In genomic region chr13:60298575-60298974, GRCm38 (mm10) we compare ENCODE assay signal across 10 mouse cellular contexts.
DNase-seq lines count a peak whose midpoint lies in the region; ATAC-seq and TF ChIP-seq lines count a peak whose summit lies in the region.
"Had no signal": no experiment of that assay in that cellular context is flagged by ENCODE, and none has a peak within 500 bp of the region (broad histone marks: within the 10 kb centered on the region; RNA-seq: fewer than 3 reads in every experiment).

No protein-coding gene starts in this region.

- no peaks in the 10 kb centered on the region for H3K36me3 ChIP-seq in liver, postnatal 0 days (replicated peaks; ENCODE audit: insufficient read depth, low read length)

- H3K9me3 ChIP-seq in liver, postnatal 0 days (ENCODE audit: low read length) = no peaks in the 10 kb centered on the region

- H3K4me3 ChIP-seq in liver, postnatal 0 days (ENCODE audit: low read depth, low read length) = no peak overlapping the region
- H3K4me3 ChIP-seq: layer of hippocampus, adult 2 months had no signal

- no peak for TF ChIP-seq EP300 in liver, postnatal 0 days (IDR thresholded peaks at IDR 0.05; ENCODE audit: low read depth)

- H3K27ac ChIP-seq in liver, postnatal 0 days (ENCODE audit: low read depth) = no peak overlapping the region
- H3K27ac ChIP-seq: layer of hippocampus, adult 2 months had no signal

- peak; percentile 33 for DNase-seq in urinary bladder, postnatal 14 days (ENCODE audit: low spot score)
- no peak for DNase-seq in urinary bladder, adult 18-20 months (ENCODE audit: low spot score in 2 of 2)
- DNase-seq in gastrocnemius, postnatal 10 days = peak; percentile 24
- DNase-seq in kidney, postnatal 36 days = peak; percentile 8 to 9
- DNase-seq in natural killer cell, adult 2 months (ENCODE audit: low spot score in 2 of 2) = no peak
- no peak for DNase-seq in thymus, postnatal 0 days (ENCODE audit: low spot score)
- DNase-seq in liver, postnatal 0 days = no peak
- DNase-seq: cerebellum, postnatal 14 days; forebrain, postnatal 0 days had no signal

- no peak overlapping the region for H3K9ac ChIP-seq in liver, postnatal 0 days (replicated peaks)
- H3K9ac ChIP-seq: forebrain, postnatal 0 days had no signal

- ATAC-seq in liver, postnatal 0 days = no peak
- ATAC-seq: forebrain, postnatal 0 days had no signal

- H3K4me2 ChIP-seq in liver, postnatal 0 days (ENCODE audit: low read depth, low read length) = no peak overlapping the region

- WGBS in liver, postnatal 0 days (ENCODE audit: insufficient replicate concordance) = 65% methylated on average over 2 of the region's 2 CpGs

- TF ChIP-seq CTCF in liver, postnatal 0 days (IDR thresholded peaks at IDR 0.05; ENCODE audit: low read depth) = no peak

- H3K4me1 ChIP-seq in liver, postnatal 0 days (ENCODE audit: insufficient read depth) = no peaks in the 10 kb centered on the region

- no peaks in the 10 kb centered on the region for H3K27me3 ChIP-seq in liver, postnatal 0 days (ENCODE audit: insufficient read depth, low read length)

Comparison
In these comparisons a context has a peak if more than half of its experiments do, and no peak if none do; other contexts are left out.
1. DNase-seq: peak in urinary bladder, postnatal 14 days (single experiment), gastrocnemius, postnatal 10 days (single experiment) and kidney, postnatal 36 days (2 of 2); none in urinary bladder, adult 18-20 months (0 of 2), natural killer cell, adult 2 months (0 of 2), thymus, postnatal 0 days (single experiment) and liver, postnatal 0 days (single experiment).